Mouse (Mus musculus): ENCODE measurements around the gene Thra. TPM values are rescaled to one million over a fixed set of nuclear protein-coding genes. Genes with fewer than 3 reads are reported as not detected.

Thra gene
- polyA plus RNA-seq, 1 experiment = 495 TPM

DNA sequence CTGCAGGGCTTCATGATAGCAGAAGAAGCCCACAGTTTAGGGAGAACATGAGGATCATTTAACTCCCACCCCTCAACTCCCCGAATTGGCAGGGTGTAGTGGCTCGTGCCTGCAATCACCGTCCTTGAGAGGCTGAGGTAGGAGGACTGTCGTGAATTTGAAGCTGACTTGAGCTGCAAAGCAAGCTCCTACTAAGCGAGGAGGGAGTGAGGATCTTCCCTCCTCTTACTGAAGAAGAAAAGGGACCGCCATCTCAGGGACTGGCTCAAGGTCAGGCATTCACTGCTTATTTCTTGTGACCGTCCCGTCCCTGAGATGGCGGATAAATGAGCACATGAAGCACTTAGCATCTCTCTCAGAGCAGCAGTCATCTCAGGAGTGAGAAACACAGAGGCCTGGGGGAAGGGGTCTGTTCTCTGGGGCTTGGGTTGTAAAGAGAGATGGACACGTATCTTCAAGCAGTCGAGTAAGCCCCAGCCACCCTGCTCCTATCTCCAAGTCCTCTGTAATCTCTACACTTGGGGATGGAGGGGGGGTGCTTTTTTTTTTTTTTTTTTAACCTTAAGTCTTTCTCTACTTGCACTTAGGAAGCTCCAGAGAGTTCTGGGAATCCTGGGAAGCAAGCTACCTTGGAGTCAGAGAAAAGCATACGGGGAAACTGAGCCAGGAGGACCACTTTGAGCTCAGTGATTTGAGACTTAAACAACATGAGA is 35.8 kb downstream of the Thra start:
- 50% methylated on average over 12 of the region's 12 CpGs for WGBS
- Histone ChIP-seq H3K4me3 (ENCODE audit: insufficient read depth, low read depth, low read length) (no peak overlapping the region), H3K27ac (ENCODE audit: insufficient read depth, low read depth, low read length) (peak overlapping the region; percentile 29; the same call in 1 of the 2 replicates), H3K4me1 (ENCODE audit: control insufficient read depth, insufficient read depth, low read length) (peaks cover 33% of the 10 kb centered on the region)
- TF ChIP-seq POLR2A (IDR thresholded peaks at IDR 0.05; ENCODE audit: insufficient read depth, low read depth, low read length) = no peak
- TF ChIP-seq CTCF (IDR thresholded peaks at IDR 0.05; ENCODE audit: insufficient read depth, low read depth, low read length) = no peak

DNA sequence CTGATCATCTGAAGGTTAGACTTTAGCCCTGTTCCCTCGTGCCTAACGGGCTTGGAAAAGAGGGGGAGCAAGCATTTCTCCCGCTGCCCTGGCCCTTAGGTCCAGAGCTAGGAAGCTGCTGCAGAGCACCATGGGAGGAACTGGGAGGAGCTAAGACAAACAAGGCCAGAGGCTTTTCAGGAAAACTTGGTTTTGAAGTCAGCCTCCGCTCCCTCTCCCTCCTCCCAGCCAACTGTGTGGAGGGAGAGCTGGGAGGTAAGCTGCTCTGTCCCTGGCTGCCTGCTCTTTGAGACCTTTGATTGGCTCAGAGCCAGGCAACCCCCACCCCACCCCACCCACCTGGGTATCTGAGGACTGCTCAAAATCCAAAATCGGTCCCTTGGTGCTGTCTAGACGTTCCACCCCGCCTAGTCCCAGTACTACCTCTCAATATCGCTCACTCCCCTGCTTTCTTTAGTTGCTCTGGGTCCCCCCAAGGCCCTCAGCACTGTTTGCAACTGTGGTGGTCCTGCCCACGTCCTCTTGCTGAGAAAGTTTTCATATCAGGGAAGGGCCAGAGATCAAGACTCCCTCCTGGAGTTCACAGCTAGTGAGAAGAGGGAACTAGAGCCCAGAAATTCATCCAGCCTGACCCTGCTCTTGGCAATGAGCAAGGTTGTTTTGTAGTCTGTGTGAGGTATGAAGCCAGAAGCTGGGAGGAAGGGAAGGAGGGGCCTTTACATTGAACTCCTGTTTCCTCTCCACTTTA is 36.6 kb downstream of the Thra start:
- Histone ChIP-seq H3K27ac (ENCODE audit: insufficient read depth, low read depth, low read length) (0 out of 2 replicates have a peak overlapping the region, but pooled peaks have one; percentile 31), H3K4me3 (ENCODE audit: insufficient read depth, low read depth, low read length) (no peak overlapping the region), H3K4me1 (ENCODE audit: control insufficient read depth, insufficient read depth, low read length) (peaks cover 32% of the 10 kb centered on the region)
- WGBS = 37% methylated on average over 9 of the region's 9 CpGs
- no peak for TF ChIP-seq POLR2A (IDR thresholded peaks at IDR 0.05; ENCODE audit: insufficient read depth, low read depth, low read length)
- no peak for TF ChIP-seq CTCF (IDR thresholded peaks at IDR 0.05; ENCODE audit: insufficient read depth, low read depth, low read length)

GRCm38 (mm10) chr11:98777888-98778287 is 37.5 kb downstream of the Thra start:
- TF ChIP-seq CTCF (IDR thresholded peaks at IDR 0.05; ENCODE audit: insufficient read depth, low read depth, low read length) (no peak), POLR2A (IDR thresholded peaks at IDR 0.05; ENCODE audit: insufficient read depth, low read depth, low read length) (no peak)
- Histone ChIP-seq H3K4me1 (ENCODE audit: control insufficient read depth, insufficient read depth, low read length) (peaks cover 38% of the 10 kb centered on the region), H3K4me3 (ENCODE audit: insufficient read depth, low read depth, low read length) (no peak overlapping the region), H3K27ac (ENCODE audit: insufficient read depth, low read depth, low read length) (no peak overlapping the region)

DNA sequence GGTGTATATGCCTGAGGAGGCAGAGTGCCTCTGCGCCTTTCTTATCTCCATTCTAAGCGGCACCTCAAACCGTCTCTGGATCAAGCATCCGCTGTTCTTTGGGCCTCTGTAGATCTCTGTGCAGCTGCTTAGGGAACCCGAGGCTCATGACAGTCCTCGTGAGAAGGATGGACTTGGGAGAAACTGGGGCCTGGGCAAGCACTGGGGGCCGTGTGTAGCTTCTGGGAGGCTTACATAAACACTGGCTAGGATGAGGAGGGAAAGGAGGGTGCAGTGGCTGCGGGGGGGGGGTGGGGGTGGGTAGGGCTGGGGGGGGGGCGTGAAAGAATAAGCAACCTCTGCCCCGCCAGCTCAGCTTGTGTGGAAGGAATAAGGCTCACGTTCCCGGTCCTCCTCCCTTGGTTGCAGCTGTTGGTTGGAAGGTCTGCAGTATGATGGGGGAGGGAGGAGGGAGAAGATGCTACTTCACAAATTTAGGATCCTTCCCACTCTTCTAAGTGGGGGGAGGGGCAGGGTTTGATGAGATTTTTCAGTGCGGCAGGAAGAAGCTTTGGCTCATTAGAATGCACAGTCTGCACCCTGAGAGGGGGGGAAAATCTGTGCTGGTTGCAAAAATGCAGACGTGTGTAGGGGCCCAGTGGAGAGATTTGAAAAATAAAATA is 41.5 kb downstream of the Thra start:
- 12% methylated on average over 14 of the region's 14 CpGs for WGBS
- TF ChIP-seq CTCF (IDR thresholded peaks at IDR 0.05; ENCODE audit: insufficient read depth, low read depth, low read length) (no peak), POLR2A (IDR thresholded peaks at IDR 0.05; ENCODE audit: insufficient read depth, low read depth, low read length) (no peak)
- H3K4me1 ChIP-seq (ENCODE audit: control insufficient read depth, insufficient read depth, low read length) = peaks cover 53% of the 10 kb centered on the region
- H3K4me3 ChIP-seq (ENCODE audit: insufficient read depth, low read depth, low read length) = 0 out of 2 replicates have a peak overlapping the region, but pooled peaks have one; percentile 8
- H3K27ac ChIP-seq (ENCODE audit: insufficient read depth, low read depth, low read length) = peak overlapping the region; percentile 98

DNA sequence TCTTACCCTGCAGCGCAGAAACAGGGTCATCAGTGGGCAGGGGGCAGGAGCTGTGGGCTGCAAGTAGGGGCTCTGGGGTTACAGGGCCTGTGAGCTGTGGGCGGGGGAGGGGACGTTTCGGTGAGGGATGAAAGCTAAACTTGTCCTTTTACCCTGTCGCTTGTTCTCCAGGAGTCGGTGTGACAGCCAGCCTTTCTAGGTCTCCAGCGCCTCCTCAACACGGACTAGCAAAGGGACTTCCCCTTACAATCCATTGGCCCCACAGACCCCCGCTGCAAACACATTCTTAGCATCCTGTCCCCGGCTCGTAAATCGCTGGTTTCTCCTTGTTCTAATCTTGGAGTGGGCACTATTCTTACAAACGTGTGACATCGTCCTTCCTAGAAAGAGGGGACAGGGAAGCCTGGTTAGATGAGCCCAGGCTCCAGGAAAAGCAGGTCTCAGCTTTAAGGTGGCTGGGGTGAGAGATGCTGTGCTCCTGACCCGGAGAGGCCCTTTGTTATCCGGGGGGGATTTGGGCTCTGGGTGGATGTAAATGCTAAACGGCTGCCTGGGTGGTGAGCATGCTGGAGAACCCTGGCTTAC is 42.3 kb downstream of the Thra start:
- Histone ChIP-seq H3K4me1 (ENCODE audit: control insufficient read depth, insufficient read depth, low read length) (peaks cover 50% of the 10 kb centered on the region), H3K4me3 (ENCODE audit: insufficient read depth, low read depth, low read length) (peak overlapping the region; percentile 15), H3K27ac (ENCODE audit: insufficient read depth, low read depth, low read length) (peak overlapping the region; percentile 99)
- 3% methylated on average over 17 of the region's 17 CpGs for WGBS
- no peak for TF ChIP-seq CTCF (IDR thresholded peaks at IDR 0.05; ENCODE audit: insufficient read depth, low read depth, low read length)
- no peak for TF ChIP-seq POLR2A (IDR thresholded peaks at IDR 0.05; ENCODE audit: insufficient read depth, low read depth, low read length)

DNA sequence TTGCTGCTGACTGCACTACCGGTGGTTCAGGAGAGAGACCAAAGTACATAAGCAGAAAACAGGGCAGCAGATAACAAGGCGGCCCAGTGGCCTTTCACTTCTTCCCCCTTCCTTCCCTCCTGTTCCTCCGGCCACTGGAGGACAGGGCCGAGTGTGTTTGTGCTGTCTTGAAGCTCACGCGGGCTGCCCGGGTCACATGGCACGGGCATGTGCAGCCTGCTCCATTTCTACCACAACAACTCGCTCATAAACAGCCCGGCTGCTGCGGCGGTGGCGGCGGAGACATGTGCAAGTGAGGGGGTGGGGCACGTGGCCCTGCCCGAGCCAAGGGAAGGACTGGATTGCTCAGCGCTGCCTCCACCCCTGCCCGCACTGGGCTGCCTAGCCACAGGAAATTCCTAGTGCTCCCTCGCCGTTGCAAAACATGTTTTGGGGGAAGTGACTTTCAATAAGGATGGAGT is 42.8 kb downstream of the Thra start:
- H3K4me3 ChIP-seq (ENCODE audit: insufficient read depth, low read depth, low read length) = peak overlapping the region; percentile 15
- H3K4me1 ChIP-seq (ENCODE audit: control insufficient read depth, insufficient read depth, low read length) = peaks cover 50% of the 10 kb centered on the region
- H3K27ac ChIP-seq (ENCODE audit: insufficient read depth, low read depth, low read length) = peak overlapping the region; percentile 99
- under 1% methylated on average over 20 of the region's 20 CpGs for WGBS
- TF ChIP-seq POLR2A (IDR thresholded peaks at IDR 0.05; ENCODE audit: insufficient read depth, low read depth, low read length) = peak; percentile 46
- TF ChIP-seq CTCF (IDR thresholded peaks at IDR 0.05; ENCODE audit: insufficient read depth, low read depth, low read length) = no peak

GRCm38 (mm10) chr11:98784139-98784538 is 43.7 kb downstream of the Thra start:
- Histone ChIP-seq H3K4me3 (ENCODE audit: insufficient read depth, low read depth, low read length) (no peak overlapping the region), H3K27ac (ENCODE audit: insufficient read depth, low read depth, low read length) (peak overlapping the region; percentile 99), H3K4me1 (ENCODE audit: control insufficient read depth, insufficient read depth, low read length) (peaks cover 50% of the 10 kb centered on the region)
- 78% methylated on average over 4 of the region's 4 CpGs for WGBS
- TF ChIP-seq POLR2A (IDR thresholded peaks at IDR 0.05; ENCODE audit: insufficient read depth, low read depth, low read length) (no peak), CTCF (IDR thresholded peaks at IDR 0.05; ENCODE audit: insufficient read depth, low read depth, low read length) (no peak)

- H3K27ac ChIP-seq (ENCODE audit: insufficient read depth, low read depth, low read length) = peak overlapping the region; percentile 90
- WGBS = 60% methylated on average over 10 of the region's 10 CpGs
- H3K4me1 ChIP-seq (ENCODE audit: control insufficient read depth, insufficient read depth, low read length) = peaks cover 53% of the 10 kb centered on the region
- no peak for TF ChIP-seq POLR2A (IDR thresholded peaks at IDR 0.05; ENCODE audit: insufficient read depth, low read depth, low read length)
- TF ChIP-seq CTCF (IDR thresholded peaks at IDR 0.05; ENCODE audit: insufficient read depth, low read depth, low read length) = no peak
- H3K4me3 ChIP-seq (ENCODE audit: insufficient read depth, low read depth, low read length) = no peak overlapping the region
Measured at GRCm38 (mm10) chr11:98785214-98785613, 44.8 kb downstream of the Thra start.

Measured in olfactory bulb, adult 2 months (tissue).